Mouse (Mus musculus) stomach, embryonic 15.5 days (tissue): ENCODE measurements around the gene Pde1c. TPM values are rescaled to one million over a fixed set of nuclear protein-coding genes. Genes with fewer than 3 reads are reported as not detected.

ENCODE experiments used
- ATAC-seq: fragments of 200-750 bp; cut with Nextera tagmentation; 2 replicates; pipeline ENCODE4 v1.8.0; 2017; ENCODE audit warnings: low read depth, moderate number of reproducible peaks, moderate TSS enrichment; ENCODE audit not compliant: insufficient read depth, low FRiP score
- H3K27ac ChIP-seq: fragments of 300-500 bp; sonication (generic); 2 replicates; pipeline ENCODE4 v1.5.1; 2015; ENCODE audit warnings: mild to moderate bottlenecking, inconsistent platforms
- H3K27me3 ChIP-seq: fragments of 300-500 bp; sonication (generic); replicated peaks from 2 replicates; pipeline ENCODE4 v1.6.1; 2015; ENCODE audit warnings: inconsistent platforms
- H3K36me3 ChIP-seq: fragments of 300-500 bp; sonication (generic); 2 replicates; pipeline ENCODE4 v1.6.1; 2015; ENCODE audit warnings: inconsistent platforms
- H3K4me1 ChIP-seq: fragments of 300-500 bp; sonication (generic); 2 replicates; pipeline ENCODE4 v1.6.1; 2015; ENCODE audit warnings: inconsistent platforms
- H3K4me2 ChIP-seq: fragments of 300-500 bp; sonication (generic); 2 replicates; pipeline ENCODE4 v1.6.1; 2015; ENCODE audit warnings: mild to moderate bottlenecking, inconsistent platforms
- H3K4me3 ChIP-seq: fragments of 300-500 bp; sonication (generic); replicated peaks from 2 replicates; pipeline ENCODE4 v1.5.1; 2015; ENCODE audit warnings: inconsistent platforms
- H3K9ac ChIP-seq: fragments of 300-500 bp; sonication (generic); 2 replicates; pipeline ENCODE4 v1.6.1; 2015; ENCODE audit warnings: inconsistent platforms
- H3K9me3 ChIP-seq: fragments of 300-500 bp; sonication (generic); 2 replicates; pipeline ENCODE4 v1.6.1; 2016; ENCODE audit warnings: inconsistent platforms
- WGBS: fragments of 180-500 bp; shearing (Covaris S2); methylation state at CpG from one replicate; pipeline ENCODE4 v1.1.7; 2015; 5-methylcytosine and 5-hydroxymethylcytosine counted together
- polyA plus RNA-seq: library from polyadenylated mRNA; unstranded; fragments of >200 nt; fragmentation: Nextera tagmentation; extraction: Ambion mirVana; gene quantifications from 2 replicates; pipeline ENCODE4 v1.2.1, GENCODE M21; 2015

Gene Pde1c
- polyA plus RNA-seq, 1 experiment from 2014 or later = 2.7 TPM

DNA sequence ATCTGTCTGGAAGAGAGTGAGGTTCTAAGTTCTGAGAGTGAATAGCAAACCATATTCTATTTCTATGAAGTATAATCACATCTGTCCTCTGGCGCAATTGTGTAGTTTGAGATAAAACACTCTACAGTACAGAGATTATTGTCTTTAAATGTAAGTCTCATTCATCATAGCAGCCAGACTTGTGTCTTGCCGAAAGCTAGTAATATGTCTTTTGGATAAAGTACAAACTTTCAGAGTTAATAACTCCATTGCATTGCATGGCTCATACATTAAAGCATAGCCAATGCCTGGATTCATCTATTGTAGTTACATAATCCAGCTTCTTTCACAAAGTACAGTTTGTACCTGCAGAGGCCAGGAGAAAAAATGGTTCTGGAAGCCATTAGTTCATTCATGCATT, 262.8 kb downstream of the Pde1c start:
- Histone ChIP-seq H3K4me3 (no peak overlapping the region), H3K9me3 (no peaks in the 10 kb centered on the region), H3K27ac (no peak overlapping the region), H3K4me1 (no peaks in the 10 kb centered on the region), H3K4me2 (no peak overlapping the region), H3K9ac (no peak overlapping the region), H3K27me3 (no peaks in the 10 kb centered on the region), H3K36me3 (no peaks in the 10 kb centered on the region)
- peak; percentile 31; the same call in 1 of the 2 replicates for ATAC-seq
- WGBS = 59% methylated on average over 2 of the region's 2 CpGs

DNA sequence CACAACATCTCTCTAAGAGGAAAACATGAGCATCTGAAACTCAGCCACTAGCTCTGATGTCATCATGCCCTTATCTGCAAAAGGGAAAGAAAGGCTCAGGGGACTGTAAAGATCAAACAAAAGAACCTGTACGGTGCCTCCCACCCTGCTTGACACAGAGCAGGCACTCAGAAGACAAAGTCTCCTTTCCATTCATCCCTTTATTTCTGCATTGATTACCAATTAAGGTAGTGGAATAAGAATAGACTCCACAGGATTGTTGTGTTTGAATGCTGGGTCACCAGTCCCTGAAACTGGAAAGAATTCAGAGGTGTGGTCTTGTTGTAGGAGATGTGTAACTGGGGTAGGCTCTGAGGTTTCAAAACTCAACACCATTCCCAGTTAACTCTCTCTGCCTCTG, 276.7 kb downstream of the Pde1c start:
- 46% methylated on average over 1 of the region's 1 CpGs for WGBS
- no peak overlapping the region for H3K4me2 ChIP-seq
- ATAC-seq = no peak

GRCm38 (mm10) chr6:56289307-56289706, 279.6 kb downstream of the Pde1c start:
- H3K27ac ChIP-seq = no peak overlapping the region
- no peak overlapping the region for H3K9ac ChIP-seq
- no peak overlapping the region for H3K4me3 ChIP-seq
- 76% methylated on average over 2 of the region's 2 CpGs for WGBS
- no peaks in the 10 kb centered on the region for H3K36me3 ChIP-seq
- H3K27me3 ChIP-seq = no peaks in the 10 kb centered on the region
- no peak overlapping the region for H3K4me2 ChIP-seq
- H3K9me3 ChIP-seq = no peaks in the 10 kb centered on the region
- no peaks in the 10 kb centered on the region for H3K4me1 ChIP-seq
- no peak for ATAC-seq

More for the DNA sequence above, 276.7 kb downstream of the Pde1c start:
- H3K4me1 ChIP-seq = no peaks in the 10 kb centered on the region
- H3K9ac ChIP-seq = no peak overlapping the region
- H3K27ac ChIP-seq = no peak overlapping the region
- H3K4me3 ChIP-seq = no peak overlapping the region
- H3K27me3 ChIP-seq = no peaks in the 10 kb centered on the region
- no peaks in the 10 kb centered on the region for H3K36me3 ChIP-seq
- H3K9me3 ChIP-seq = no peaks in the 10 kb centered on the region

DNA sequence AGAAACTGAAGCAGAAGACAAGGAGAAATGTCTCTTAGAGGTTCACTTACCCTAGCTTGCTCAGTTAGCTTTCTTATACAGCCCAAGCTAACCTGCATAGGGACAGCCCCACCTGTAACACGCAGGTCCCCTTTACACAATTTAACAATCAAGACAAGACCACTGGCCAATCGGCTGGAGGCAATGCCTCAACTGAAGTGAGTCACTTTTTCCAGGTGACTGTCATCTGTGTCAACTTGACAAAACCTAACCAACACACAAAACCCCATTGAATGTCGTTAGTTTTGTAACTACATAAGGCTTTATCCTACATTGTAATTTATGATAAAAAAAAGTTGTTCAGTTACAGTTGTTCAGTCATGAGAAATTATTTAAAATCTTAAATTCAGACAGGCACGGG, 284.1 kb downstream of the Pde1c start:
- H3K4me2 ChIP-seq = no peak overlapping the region
- 86% methylated on average over 4 of the region's 4 CpGs for WGBS
- no peaks in the 10 kb centered on the region for H3K9me3 ChIP-seq
- H3K27me3 ChIP-seq = no peaks in the 10 kb centered on the region
- H3K27ac ChIP-seq = no peak overlapping the region
- H3K9ac ChIP-seq = no peak overlapping the region
- H3K36me3 ChIP-seq = no peaks in the 10 kb centered on the region
- no peaks in the 10 kb centered on the region for H3K4me1 ChIP-seq
- no peak overlapping the region for H3K4me3 ChIP-seq
- no peak for ATAC-seq

DNA sequence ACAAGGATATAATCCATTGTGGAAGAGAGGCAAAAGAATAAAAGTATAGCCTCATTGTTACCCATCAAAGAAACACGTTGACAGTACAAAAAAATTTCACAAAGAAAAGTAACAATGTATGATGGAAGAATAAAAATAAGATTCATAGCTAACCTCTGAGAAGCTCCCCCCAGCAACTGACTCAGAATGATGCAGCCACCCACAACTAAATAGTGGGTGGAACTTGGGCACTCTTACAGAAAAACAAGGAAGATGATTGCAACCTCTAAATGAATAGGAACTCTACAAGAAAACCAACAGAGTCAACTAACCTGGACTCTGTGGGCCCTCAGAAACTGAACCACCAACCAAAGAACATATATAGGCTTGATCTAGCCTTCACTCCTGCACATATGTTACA, 293.4 kb downstream of the Pde1c start:
- Histone ChIP-seq H3K36me3 (no peaks in the 10 kb centered on the region), H3K9me3 (no peaks in the 10 kb centered on the region), H3K27ac (no peak overlapping the region), H3K27me3 (no peaks in the 10 kb centered on the region), H3K4me1 (no peaks in the 10 kb centered on the region), H3K4me2 (no peak overlapping the region), H3K4me3 (no peak overlapping the region), H3K9ac (no peak overlapping the region)
- WGBS = 79% methylated on average over 1 of the region's 1 CpGs
- no peak for ATAC-seq

- H3K36me3 ChIP-seq = no peaks in the 10 kb centered on the region
- no peaks in the 10 kb centered on the region for H3K9me3 ChIP-seq
- WGBS = 78% methylated on average over 2 of the region's 2 CpGs
- no peak overlapping the region for H3K27ac ChIP-seq
- no peak for ATAC-seq
- H3K4me1 ChIP-seq = no peaks in the 10 kb centered on the region
- no peak overlapping the region for H3K9ac ChIP-seq
- H3K4me2 ChIP-seq = no peak overlapping the region
- no peaks in the 10 kb centered on the region for H3K27me3 ChIP-seq
- no peak overlapping the region for H3K4me3 ChIP-seq
Measured at GRCm38 (mm10) chr6:56271741-56272140, 297.2 kb downstream of the Pde1c start.

GRCm38 (mm10) chr6:56264509-56264908, 304.4 kb downstream of the Pde1c start:
- no peak overlapping the region for H3K27ac ChIP-seq
- H3K36me3 ChIP-seq = no peaks in the 10 kb centered on the region
- H3K27me3 ChIP-seq = no peaks in the 10 kb centered on the region
- H3K9me3 ChIP-seq = no peaks in the 10 kb centered on the region
- WGBS = 87% methylated on average over 4 of the region's 4 CpGs
- ATAC-seq = no peak
- no peak overlapping the region for H3K4me3 ChIP-seq
- no peak overlapping the region for H3K4me2 ChIP-seq
- H3K9ac ChIP-seq = no peak overlapping the region
- H3K4me1 ChIP-seq = no peaks in the 10 kb centered on the region

DNA sequence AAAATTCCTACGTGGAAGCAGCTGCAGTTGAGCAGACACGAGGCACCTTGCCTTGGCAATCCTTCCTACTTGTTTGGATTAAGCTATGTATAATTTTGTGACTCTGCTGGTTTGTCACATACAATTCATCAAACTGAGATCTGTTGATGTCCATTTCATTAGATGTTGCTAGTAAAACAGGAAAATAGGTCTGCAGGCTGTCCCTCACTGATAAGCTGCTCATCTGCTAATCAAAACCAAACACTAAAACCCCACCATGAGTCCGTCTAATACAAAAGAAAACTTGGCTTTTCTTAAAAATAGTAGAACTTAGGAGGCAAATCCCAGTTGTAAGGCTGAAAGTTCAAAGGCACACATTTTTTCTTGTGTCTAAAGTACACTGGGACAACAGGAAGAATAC, 308.8 kb downstream of the Pde1c start:
- H3K27ac ChIP-seq = no peak overlapping the region
- no peak for ATAC-seq
- no peaks in the 10 kb centered on the region for H3K4me1 ChIP-seq
- H3K9me3 ChIP-seq = no peaks in the 10 kb centered on the region
- H3K4me3 ChIP-seq = no peak overlapping the region
- WGBS = 42% methylated on average over 3 of the region's 3 CpGs
- no peak overlapping the region for H3K4me2 ChIP-seq
- H3K36me3 ChIP-seq = no peaks in the 10 kb centered on the region
- H3K9ac ChIP-seq = no peak overlapping the region
- H3K27me3 ChIP-seq = no peaks in the 10 kb centered on the region

DNA sequence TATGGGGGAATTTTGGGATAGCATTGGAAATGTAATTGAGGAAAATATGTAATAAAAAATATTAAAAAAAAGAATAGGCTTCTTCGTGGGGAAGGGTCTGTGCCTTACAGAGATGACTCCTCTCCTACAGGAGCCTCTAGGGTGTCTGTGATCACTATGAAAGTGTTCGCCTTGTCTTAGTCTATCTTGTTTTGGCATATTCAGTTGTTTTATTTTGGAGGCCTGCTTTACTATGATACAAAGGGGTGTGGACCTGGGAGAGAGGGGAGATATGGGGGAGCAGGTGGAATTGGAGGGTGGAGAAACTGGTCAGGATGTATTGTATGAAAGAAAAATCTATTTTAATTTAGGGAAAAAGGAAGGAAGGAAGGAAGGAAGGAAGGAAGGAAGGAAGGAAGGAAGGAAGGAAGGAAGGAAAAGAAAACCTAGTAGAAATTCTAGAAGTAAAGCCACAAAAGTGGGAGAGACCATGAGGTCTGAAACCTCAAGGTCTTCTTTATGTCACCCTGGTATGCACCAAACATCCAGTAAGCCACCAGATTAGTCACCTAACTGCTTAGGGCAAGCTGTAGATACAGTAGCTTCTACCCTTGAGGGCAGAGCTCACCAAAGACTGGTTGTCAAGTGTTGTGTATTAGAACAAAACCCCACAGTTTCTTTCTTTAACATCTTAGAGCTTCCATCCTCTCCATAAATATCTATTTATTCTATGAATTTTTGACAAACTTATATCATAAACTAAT, 311.2 kb downstream of the Pde1c start:
- no peaks in the 10 kb centered on the region for H3K27me3 ChIP-seq
- H3K4me1 ChIP-seq = no peaks in the 10 kb centered on the region
- H3K27ac ChIP-seq = no peak overlapping the region
- 90% methylated on average over 2 of the region's 2 CpGs for WGBS
- no peak for ATAC-seq
- no peak overlapping the region for H3K4me3 ChIP-seq
- no peak overlapping the region for H3K4me2 ChIP-seq
- no peak overlapping the region for H3K9ac ChIP-seq
- no peaks in the 10 kb centered on the region for H3K36me3 ChIP-seq
- no peaks in the 10 kb centered on the region for H3K9me3 ChIP-seq

GRCm38 (mm10) chr6:56250091-56250490, 318.8 kb downstream of the Pde1c start:
- no peaks in the 10 kb centered on the region for H3K9me3 ChIP-seq
- H3K4me3 ChIP-seq = no peak overlapping the region
- no peak overlapping the region for H3K27ac ChIP-seq
- H3K36me3 ChIP-seq = no peaks in the 10 kb centered on the region
- no peak for ATAC-seq
- 82% methylated on average over 3 of the region's 3 CpGs for WGBS
- H3K9ac ChIP-seq = no peak overlapping the region
- no peaks in the 10 kb centered on the region for H3K4me1 ChIP-seq
- no peak overlapping the region for H3K4me2 ChIP-seq
- no peaks in the 10 kb centered on the region for H3K27me3 ChIP-seq

- no peak for ATAC-seq
- Histone ChIP-seq H3K9ac (no peak overlapping the region), H3K4me3 (no peak overlapping the region), H3K9me3 (no peaks in the 10 kb centered on the region), H3K27me3 (no peaks in the 10 kb centered on the region), H3K4me1 (no peaks in the 10 kb centered on the region), H3K4me2 (no peak overlapping the region), H3K36me3 (no peaks in the 10 kb centered on the region), H3K27ac (no peak overlapping the region)
- WGBS = 83% methylated on average over 1 of the region's 1 CpGs
Measured at GRCm38 (mm10) chr6:56191426-56192140, 377.3 kb downstream of the Pde1c start.

DNA sequence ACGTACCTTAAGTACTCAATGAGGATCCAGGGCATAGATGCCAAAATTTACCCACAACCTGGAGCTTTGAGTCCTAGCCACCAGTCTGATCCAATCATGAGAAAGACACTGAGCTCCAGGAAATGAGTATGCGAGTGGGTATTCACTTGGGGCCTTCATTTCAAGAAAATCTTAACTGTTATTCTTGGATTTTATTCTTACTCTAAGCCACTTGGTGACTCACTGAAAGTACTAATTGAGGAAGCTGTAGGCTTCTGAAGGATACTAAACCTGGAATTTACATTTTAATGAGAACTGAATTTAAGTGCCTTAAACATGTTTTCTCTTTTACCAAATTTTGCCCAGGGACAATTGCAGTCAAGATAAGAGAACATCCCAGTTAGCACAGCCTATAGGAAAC, 392.4 kb downstream of the Pde1c start:
- Histone ChIP-seq H3K4me1 (no peaks in the 10 kb centered on the region), H3K9me3 (no peaks in the 10 kb centered on the region), H3K27me3 (no peaks in the 10 kb centered on the region), H3K4me3 (no peak overlapping the region), H3K4me2 (no peak overlapping the region), H3K9ac (no peak overlapping the region), H3K27ac (no peak overlapping the region), H3K36me3 (no peaks in the 10 kb centered on the region)
- 84% methylated on average over 2 of the region's 2 CpGs for WGBS
- no peak for ATAC-seq
